Mouse (Mus musculus): ENCODE measurements around the gene Il12b. TPM values are rescaled to one million over a fixed set of nuclear protein-coding genes. Genes with fewer than 3 reads are reported as not detected.

Il12b gene
- total and polyA plus RNA-seq, 2 experiments from 2014 or later = not detected

DNA sequence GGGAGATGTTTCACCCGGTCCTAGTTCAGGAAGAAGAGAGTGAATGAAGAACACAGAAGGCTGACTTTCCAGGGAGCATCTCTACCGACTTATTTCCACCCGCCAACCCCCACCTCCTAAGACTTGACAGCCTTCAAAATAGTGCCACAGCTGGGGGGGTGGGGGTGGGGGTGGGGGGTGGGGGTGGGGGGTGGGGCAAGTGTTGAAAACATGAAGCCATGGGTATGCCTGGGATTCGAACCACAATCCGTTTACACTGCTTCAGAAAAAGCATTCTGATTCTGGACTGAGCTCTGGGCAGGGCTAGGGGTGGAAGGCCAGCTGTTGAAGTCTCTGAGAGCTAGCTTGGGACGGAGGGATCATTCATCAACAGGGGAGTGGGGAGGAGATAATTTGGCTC is 23.4 kb downstream of the Il12b start:
- ATAC-seq (no peak), DNase-seq (ENCODE audit: low spot score) (no peak)
- H3K4me1 ChIP-seq (ENCODE audit: insufficient read depth, low read length) = no peaks in the 10 kb centered on the region
- H3K27me3 ChIP-seq (ENCODE audit: insufficient read depth, low read length) = no peaks in the 10 kb centered on the region
- no peak overlapping the region for H3K27ac ChIP-seq
- H3K4me3 ChIP-seq (ENCODE audit: low read length) = no peak overlapping the region
- no peaks in the 10 kb centered on the region for H3K9me3 ChIP-seq (ENCODE audit: low read length)
- no peak overlapping the region for H3K9ac ChIP-seq (replicated peaks; ENCODE audit: low read length)
- H3K4me2 ChIP-seq (ENCODE audit: low read depth, low read length) = no peak overlapping the region
- WGBS = 59% methylated on average over 6 of the region's 6 CpGs
- no peak for TF ChIP-seq CTCF (IDR thresholded peaks at IDR 0.05; ENCODE audit: low read depth)
- H3K36me3 ChIP-seq (ENCODE audit: insufficient read depth, low read length) = no peaks in the 10 kb centered on the region

DNA sequence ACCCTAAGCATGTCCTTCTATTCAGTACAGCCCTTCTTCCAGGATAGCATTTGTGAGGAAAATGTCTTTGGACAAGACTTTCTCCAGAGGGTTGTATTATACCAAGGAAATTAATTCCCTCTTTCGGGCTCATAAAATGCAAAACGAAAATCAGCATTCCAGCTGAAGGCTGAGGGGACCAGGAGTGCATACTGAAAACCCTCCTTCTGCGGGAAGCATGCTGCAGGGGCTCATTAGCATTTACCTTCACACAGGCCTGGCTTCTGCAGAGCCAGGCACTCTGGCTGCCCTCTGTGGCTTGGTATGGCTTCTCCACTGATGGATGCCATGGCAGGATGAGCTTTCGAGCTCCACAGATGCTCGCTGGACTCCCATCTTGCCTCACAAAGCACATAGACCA is 24.1 kb downstream of the Il12b start:
- 50% methylated on average over 5 of the region's 5 CpGs for WGBS
- ATAC-seq (no peak), DNase-seq (ENCODE audit: low spot score) (no peak)
- Histone ChIP-seq H3K9me3 (ENCODE audit: low read length) (no peaks in the 10 kb centered on the region), H3K4me2 (ENCODE audit: low read depth, low read length) (no peak overlapping the region), H3K36me3 (ENCODE audit: insufficient read depth, low read length) (no peaks in the 10 kb centered on the region), H3K27me3 (ENCODE audit: insufficient read depth, low read length) (no peaks in the 10 kb centered on the region), H3K4me3 (ENCODE audit: low read length) (no peak overlapping the region), H3K9ac (replicated peaks; ENCODE audit: low read length) (no peak overlapping the region), H3K27ac (no peak overlapping the region), H3K4me1 (ENCODE audit: insufficient read depth, low read length) (no peaks in the 10 kb centered on the region)
- no peak for TF ChIP-seq CTCF (IDR thresholded peaks at IDR 0.05; ENCODE audit: low read depth)

DNA sequence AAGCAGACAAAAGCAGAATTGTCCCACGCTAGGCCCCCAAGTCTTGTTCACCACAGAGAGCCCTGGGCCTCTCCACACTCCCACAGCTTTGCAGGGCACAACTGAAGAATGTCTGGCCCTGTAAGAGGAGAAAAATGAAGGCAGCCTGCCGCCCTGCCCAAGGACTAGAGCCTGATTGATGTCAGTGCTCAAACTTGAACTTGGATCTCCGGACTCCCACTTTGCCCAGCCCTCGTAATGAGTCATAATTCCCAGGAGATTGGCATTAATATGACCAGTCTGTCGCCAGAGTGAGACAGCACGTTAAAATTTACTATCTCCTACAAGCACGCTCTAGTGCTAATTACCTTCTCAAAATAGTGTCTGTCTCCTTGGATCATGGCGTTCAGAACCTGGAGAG is 25.1 kb downstream of the Il12b start:
- Histone ChIP-seq H3K9ac (replicated peaks; ENCODE audit: low read length) (no peak overlapping the region), H3K4me3 (ENCODE audit: low read length) (no peak overlapping the region), H3K27me3 (ENCODE audit: insufficient read depth, low read length) (no peaks in the 10 kb centered on the region), H3K9me3 (ENCODE audit: low read length) (no peaks in the 10 kb centered on the region), H3K4me2 (ENCODE audit: low read depth, low read length) (no peak overlapping the region), H3K27ac (no peak overlapping the region), H3K4me1 (ENCODE audit: insufficient read depth, low read length) (no peaks in the 10 kb centered on the region), H3K36me3 (ENCODE audit: insufficient read depth, low read length) (no peaks in the 10 kb centered on the region)
- no peak for TF ChIP-seq CTCF (IDR thresholded peaks at IDR 0.05; ENCODE audit: low read depth)
- ATAC-seq (no peak), DNase-seq (ENCODE audit: low spot score) (no peak)
- 80% methylated on average over 8 of the region's 8 CpGs for WGBS

DNA sequence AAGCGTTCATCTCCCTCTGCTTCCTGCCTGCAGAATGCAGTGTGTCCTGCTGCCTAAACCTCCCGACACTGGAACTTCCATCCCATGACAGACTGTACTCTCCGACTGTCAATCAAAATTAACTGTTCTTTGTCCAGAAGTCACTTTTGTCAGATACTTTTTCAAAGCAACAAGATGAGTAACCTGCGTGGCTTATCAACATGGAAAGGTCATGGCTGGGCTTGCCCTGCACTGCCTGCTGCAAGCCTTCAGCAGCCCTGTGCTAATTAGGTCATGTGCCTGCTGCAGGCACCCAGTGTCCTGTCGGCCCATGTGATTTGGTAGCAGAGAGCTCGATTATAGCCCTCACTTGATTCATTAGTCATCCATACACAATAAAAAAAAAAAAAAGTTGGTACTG is 25.8 kb downstream of the Il12b start:
- TF ChIP-seq CTCF (IDR thresholded peaks at IDR 0.05; ENCODE audit: low read depth) = no peak
- DNase-seq (ENCODE audit: low spot score) (no peak), ATAC-seq (no peak)
- H3K9ac ChIP-seq (replicated peaks; ENCODE audit: low read length) = no peak overlapping the region
- no peak overlapping the region for H3K4me3 ChIP-seq (ENCODE audit: low read length)
- no peak overlapping the region for H3K27ac ChIP-seq
- H3K36me3 ChIP-seq (ENCODE audit: insufficient read depth, low read length) = no peaks in the 10 kb centered on the region
- H3K4me2 ChIP-seq (ENCODE audit: low read depth, low read length) = no peak overlapping the region
- 76% methylated on average over 6 of the region's 6 CpGs for WGBS
- no peaks in the 10 kb centered on the region for H3K9me3 ChIP-seq (ENCODE audit: low read length)
- H3K4me1 ChIP-seq (ENCODE audit: insufficient read depth, low read length) = no peaks in the 10 kb centered on the region
- no peaks in the 10 kb centered on the region for H3K27me3 ChIP-seq (ENCODE audit: insufficient read depth, low read length)

DNA sequence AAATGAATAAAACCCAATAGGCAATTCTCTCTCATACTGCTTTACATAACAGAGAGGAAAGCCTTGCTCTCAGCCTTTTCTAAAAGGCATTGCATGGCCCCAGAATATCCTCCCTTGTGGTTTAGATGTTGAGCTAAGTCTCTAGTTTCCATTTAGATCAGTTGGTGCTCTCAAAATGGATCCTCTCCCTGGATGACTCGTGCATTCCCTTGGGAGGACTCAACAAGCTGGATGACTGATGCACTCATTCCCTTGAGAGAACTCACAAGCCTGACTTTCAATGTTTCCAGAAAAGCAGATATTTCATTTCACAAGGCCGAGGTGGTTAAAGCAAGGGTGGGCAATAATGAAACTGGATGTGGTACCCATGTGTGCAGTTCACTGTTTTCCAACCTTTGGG is 28.1 kb downstream of the Il12b start:
- H3K4me2 ChIP-seq (ENCODE audit: low read depth, low read length) = no peak overlapping the region
- 76% methylated on average over 2 of the region's 2 CpGs for WGBS
- no peak overlapping the region for H3K4me3 ChIP-seq (ENCODE audit: low read length)
- no peak overlapping the region for H3K9ac ChIP-seq (replicated peaks; ENCODE audit: low read length)
- no peaks in the 10 kb centered on the region for H3K9me3 ChIP-seq (ENCODE audit: low read length)
- H3K4me1 ChIP-seq (ENCODE audit: insufficient read depth, low read length) = no peaks in the 10 kb centered on the region
- no peak for TF ChIP-seq CTCF (IDR thresholded peaks at IDR 0.05; ENCODE audit: low read depth)
- H3K27me3 ChIP-seq (ENCODE audit: insufficient read depth, low read length) = no peaks in the 10 kb centered on the region
- DNase-seq (ENCODE audit: low spot score) = no peak
- ATAC-seq = no peak
- H3K36me3 ChIP-seq (ENCODE audit: insufficient read depth, low read length) = no peaks in the 10 kb centered on the region
- no peak overlapping the region for H3K27ac ChIP-seq

DNA sequence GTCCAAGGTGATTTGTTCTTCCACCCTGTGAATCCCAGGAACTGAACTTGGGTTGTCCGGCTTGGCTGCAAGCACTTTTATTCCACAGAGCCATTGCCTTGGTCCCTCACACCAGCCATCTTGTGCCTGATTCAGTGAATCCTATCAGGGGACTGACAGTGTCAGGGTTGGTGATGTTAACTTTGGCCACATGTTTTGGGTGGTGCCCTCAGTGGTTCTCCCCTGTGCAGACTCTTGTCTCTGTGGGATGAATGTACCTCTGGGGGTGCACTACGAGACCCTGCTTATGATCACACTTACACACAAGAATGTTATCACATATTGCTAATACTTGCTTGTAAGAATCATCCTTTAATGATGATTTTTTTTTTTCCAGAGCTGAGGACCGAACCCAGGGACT is 30.2 kb downstream of the Il12b start:
- Histone ChIP-seq H3K36me3 (ENCODE audit: insufficient read depth, low read length) (no peaks in the 10 kb centered on the region), H3K4me2 (ENCODE audit: low read depth, low read length) (no peak overlapping the region), H3K27me3 (ENCODE audit: insufficient read depth, low read length) (no peaks in the 10 kb centered on the region), H3K9me3 (ENCODE audit: low read length) (no peaks in the 10 kb centered on the region), H3K4me1 (ENCODE audit: insufficient read depth, low read length) (no peaks in the 10 kb centered on the region), H3K4me3 (ENCODE audit: low read length) (no peak overlapping the region), H3K9ac (replicated peaks; ENCODE audit: low read length) (no peak overlapping the region), H3K27ac (no peak overlapping the region)
- DNase-seq (ENCODE audit: low spot score) = no peak
- WGBS = 95% methylated on average over 3 of the region's 3 CpGs
- no peak for TF ChIP-seq CTCF (IDR thresholded peaks at IDR 0.05; ENCODE audit: low read depth)
- no peak for ATAC-seq

DNA sequence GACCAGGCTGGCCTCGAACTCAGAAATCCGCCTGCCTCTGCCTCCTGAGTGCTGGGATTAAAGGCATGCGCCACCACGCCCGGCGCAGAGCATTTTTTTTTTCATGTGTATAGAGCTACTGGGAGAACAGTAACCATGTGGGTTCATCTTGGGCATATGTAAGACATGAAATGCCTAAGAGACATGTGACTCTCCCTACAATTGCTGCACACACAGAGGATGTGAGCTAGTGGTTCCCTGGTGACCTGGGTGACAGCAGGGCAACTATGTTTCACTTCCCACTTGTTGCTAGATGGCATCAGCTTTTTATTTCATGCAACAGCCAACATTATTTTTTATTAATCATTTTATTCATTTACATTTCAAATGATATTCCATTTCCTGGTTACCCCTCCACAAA is 37.9 kb downstream of the Il12b start:
- H3K4me1 ChIP-seq (ENCODE audit: insufficient read depth, low read length) = no peaks in the 10 kb centered on the region
- H3K9ac ChIP-seq (replicated peaks; ENCODE audit: low read length) = no peak overlapping the region
- H3K4me3 ChIP-seq (ENCODE audit: low read length) = no peak overlapping the region
- no peaks in the 10 kb centered on the region for H3K36me3 ChIP-seq (ENCODE audit: insufficient read depth, low read length)
- H3K27ac ChIP-seq = no peak overlapping the region
- no peak for TF ChIP-seq CTCF (IDR thresholded peaks at IDR 0.05; ENCODE audit: low read depth)
- no peaks in the 10 kb centered on the region for H3K27me3 ChIP-seq (ENCODE audit: insufficient read depth, low read length)
- DNase-seq (ENCODE audit: low spot score) (no peak), ATAC-seq (no peak)
- WGBS = 96% methylated on average over 6 of the region's 6 CpGs
- H3K9me3 ChIP-seq (ENCODE audit: low read length) = no peaks in the 10 kb centered on the region
- no peak overlapping the region for H3K4me2 ChIP-seq (ENCODE audit: low read depth, low read length)
